Mouse (Mus musculus) neutrophil, adult 5-6 weeks (primary cell): ENCODE results near the gene Ddx39. TPM values are rescaled to one million over a fixed set of nuclear protein-coding genes. Genes with fewer than 3 reads are reported as not detected.

Source experiments
- ATAC-seq: fragments of 151-379, 151-347 bp; 2 replicates; pipeline ENCODE4 v1.8.0; 2017; ENCODE audit warnings: mild to moderate bottlenecking, moderate TSS enrichment; ENCODE audit not compliant: insufficient number of reproducible peaks, poor library complexity, low FRiP score, severe bottlenecking; ENCODE audit errors: extremely low read depth
- total RNA-seq: library from RNA; stranded (forward); fragments of 200-1000 nt; gene quantifications from 2 replicates; pipeline ENCODE4 v1.2.3, GENCODE M21; 2017

Ddx39 gene
- total RNA-seq, 1 experiment from 2014 or later: 47.5 TPM

DNA sequence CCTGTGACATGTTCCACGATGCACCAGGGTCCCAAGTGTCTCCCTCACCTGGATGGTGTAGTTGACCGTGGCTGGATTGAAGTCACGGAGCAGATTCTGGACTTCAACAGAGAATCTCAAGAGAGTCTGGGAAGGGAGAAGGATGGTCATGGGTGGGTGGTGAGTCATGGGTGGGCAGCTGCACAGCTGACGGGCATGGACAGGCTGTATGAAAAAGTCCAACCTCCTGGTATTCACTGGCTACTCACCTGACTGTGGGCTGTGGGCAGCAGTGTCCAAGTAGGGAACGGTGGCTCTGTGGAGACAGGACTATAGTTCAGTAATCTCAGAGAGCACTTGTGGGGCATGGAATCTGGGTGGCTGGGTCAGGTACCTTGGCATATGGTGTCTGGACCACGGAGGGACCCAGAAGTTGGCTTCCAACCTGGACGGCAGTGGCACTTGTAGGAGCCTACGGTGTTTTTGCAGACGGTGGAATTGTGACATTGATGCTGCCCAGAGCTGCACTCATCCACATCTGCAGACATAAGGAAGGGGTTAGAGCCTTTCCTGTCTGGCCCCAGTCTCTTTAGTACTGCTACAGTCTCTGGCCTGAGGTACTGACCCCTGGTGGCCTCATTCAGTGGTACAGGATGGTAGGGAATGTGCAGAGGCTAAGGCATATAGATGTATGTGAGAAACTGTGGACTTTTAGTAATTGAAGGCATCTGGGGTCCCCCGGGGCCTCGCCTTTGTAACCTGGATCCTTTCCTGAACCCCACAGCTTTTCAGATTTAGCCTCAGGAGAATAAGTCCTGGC is 14.2 kb downstream of the Ddx39 start:
- no peak for ATAC-seq

DNA sequence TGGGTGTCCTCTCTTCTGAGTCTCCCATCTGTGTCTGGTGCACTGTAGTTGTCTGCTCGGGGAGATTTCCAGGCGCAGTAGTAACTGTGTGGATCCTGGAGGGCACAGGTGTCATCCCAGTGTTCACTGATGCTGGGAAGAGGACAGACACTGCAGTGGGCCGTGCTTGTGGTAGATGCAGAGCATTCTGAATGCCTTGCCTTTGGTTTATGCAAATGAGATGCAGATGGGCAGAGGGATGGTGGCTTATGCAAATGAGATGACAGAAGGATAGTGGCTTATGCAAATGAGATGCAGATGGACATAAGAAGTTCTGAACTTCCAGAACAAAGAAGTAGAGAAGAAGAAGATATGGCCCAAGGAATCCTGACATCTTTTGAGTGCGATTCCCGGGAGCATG is 16.9 kb downstream of the Ddx39 start:
- peak; percentile 31; the same call in 1 of the 2 replicates for ATAC-seq

DNA sequence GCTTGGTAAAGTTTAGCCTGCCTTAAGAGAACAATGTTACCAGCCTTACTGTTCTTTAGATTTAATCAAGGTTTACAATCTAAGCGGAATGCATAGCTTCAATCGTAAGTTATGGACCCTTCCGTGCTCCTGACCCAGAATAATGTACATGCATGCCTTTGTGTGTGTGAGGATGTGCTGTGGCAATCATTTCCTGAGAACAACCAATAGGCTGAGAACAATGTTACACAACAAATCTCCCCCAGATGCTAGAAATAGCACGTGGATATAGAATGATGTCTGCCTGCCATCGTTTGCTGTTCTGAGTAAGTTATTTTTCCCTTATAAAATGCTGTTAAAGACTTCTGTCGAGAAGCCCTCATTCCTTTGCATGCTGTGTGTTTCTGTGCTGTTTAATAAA is 17.9 kb downstream of the Ddx39 start:
- ATAC-seq: no peak

DNA sequence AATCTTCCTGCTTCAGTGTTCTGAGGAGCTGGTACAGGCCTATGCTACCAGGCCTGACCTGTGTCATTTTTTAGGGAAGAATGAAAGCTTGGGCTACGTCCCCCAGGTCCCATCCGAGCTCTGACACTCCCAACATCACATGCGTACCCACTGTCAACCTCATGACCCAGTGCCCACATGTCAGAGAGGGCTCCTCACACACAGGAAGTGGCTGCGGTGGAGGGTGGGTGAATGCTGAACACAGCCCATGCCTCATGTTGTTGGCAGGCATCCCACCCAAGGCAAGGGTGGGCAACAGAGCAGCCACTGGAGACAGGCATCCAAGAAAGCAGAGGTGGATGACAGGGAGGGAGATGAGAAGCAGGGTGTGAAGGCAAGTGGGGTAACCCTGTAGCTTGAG is 21.7 kb downstream of the Ddx39 start:
- peak; percentile 4; the same call in 1 of the 2 replicates for ATAC-seq

- ATAC-seq: no peak
These were observed 22.4 kb downstream of the Ddx39 start for GRCm38 (mm10) chr8:83737346-83737745.

- peak; percentile 33 for ATAC-seq
These were observed 23.0 kb downstream of the Ddx39 start for GRCm38 (mm10) chr8:83737852-83738562.

GRCm38 (mm10) chr8:83738949-83739710 is 24.2 kb downstream of the Ddx39 start:
- no peak for ATAC-seq

DNA sequence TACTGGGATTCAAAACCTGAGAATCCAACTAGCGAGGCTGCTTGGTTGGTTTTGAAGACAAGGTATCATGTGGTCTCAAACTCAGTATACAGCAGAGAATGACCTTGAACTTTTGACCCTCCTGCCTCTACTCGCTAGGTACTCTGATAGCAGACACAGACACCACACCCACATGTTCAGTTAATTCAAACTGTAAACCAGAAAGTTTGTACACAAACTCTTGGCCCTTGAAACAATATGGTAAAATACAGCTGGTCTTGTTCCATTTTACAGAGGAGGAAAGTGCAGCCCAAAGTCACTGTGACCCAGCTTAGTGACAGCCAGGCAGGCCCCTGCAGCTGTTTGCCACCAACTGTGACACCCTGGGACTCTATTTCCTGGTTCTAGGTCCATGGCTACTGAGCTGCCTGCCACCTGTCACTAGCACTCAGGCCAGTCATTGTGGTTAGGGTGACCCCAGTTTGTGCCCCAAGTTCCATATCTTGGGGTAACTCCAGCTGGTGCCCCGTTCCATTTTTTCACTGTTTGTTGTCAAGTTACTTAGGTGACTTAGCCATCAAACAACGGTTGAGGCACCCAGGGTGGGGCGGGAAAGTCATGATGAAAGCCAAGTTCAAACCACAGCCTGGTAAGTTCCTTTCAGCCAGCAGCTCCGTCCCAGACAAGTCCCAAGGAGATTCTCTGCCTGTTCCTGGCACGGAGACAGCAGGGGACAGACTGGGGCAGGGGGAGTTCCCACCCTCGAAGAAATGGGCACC is 24.9 kb downstream of the Ddx39 start:
- ATAC-seq: peak; percentile 60

GRCm38 (mm10) chr8:83740586-83740975 is 25.6 kb downstream of the Ddx39 start:
- no peak for ATAC-seq

DNA sequence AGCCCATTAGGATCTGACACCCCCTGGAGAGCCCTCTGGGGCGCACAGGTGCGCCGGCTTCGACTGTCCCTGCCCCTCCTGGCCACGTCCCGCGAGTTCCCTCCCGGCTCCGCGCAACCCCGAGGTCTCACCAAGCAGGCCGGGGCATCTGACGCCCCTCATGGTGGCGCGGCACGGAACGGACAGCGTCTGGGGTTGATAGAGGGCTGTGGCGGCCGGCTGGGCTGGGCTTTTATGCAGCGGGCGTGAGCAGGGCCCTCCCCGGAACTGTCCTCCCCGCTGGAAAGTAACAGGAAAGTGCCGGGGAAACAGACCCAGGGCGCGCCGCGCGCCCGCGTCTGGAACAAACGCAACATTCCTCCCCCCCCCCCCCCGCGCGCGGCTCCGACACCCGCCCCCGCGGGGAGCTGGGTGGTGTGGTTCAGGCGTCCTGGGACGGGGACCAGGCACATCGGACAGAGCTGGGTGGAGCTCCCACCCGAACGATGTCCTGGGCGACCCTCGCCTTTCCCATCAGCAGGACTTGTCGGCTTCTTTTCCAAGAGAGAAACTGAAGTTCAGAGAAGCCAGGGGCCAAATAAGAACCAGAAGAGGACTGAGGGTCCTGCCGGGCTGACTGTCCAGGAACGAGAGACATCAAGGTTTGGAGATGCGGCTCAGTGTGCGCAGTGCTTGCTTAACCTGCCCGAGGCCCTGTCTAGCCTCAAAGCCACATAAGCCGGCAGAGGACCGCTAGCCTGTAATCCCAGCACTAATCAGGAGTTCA is 26.2 kb downstream of the Ddx39 start, which contains the start of gene Adgre5:
Adgre5 (minus strand) TSS at position 351 of the 766 bp plus-strand sequence.
- ATAC-seq: peak; percentile 25

DNA sequence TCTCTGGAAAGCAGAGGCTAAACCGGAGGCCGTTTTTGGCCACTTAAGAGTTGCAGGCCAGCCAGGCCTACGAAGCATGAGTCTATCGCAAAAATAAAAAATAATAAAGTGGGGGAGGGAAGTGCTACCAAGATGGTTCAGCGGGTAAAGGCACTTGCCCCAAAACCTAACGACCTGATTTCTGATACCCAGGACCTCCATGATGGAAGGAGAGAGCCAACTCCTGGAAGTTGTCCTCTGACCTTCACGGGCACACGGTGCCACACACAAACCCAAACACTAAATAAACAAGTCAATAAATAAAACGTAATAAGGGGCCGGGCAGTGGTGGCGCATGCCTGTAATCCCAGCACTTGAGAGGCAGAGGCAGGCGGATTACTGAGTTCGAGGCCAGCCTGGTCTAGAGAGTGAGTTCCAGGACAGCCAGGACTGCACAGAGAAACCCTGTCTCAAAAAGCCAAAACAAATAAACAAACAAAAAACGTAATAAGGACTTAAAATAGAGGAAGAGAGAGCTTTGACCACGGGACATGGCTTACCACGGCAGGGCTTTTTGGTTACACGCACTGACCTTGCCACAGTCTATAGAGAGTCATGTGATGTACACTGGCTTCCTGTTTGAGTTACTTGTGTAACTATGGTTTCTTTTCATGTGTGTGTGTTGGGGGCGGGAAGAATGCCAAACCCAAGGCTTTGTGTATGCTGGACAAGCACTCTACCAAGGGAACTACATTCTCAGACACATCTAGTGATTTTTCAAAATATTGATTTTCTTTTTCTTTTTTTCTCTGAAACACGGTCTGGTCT is 27.1 kb downstream of the Ddx39 start:
- peak; percentile 64 for ATAC-seq

- no peak for ATAC-seq
These were observed 28.0 kb downstream of the Ddx39 start for GRCm38 (mm10) chr8:83742968-83743367.

DNA sequence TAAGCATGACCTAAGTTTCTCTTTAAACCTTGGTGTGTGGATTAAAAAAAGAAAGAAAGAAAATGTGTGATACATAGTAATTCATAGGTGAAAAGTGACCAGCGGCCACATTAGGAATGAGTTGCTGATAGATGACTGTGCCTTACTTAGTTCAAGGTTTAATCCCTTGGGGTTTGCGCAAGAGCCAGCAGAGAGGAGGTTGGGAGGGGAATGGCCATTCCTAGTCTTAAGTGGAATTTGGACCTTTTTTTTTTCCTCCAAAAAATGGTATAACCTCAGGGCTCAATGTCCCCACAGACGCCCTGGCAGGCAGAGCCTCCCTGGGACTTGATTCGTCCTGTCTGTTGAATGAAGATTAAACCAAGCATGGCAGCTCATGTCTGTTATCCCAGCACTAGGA is 29.1 kb downstream of the Ddx39 start:
- ATAC-seq: no peak

DNA sequence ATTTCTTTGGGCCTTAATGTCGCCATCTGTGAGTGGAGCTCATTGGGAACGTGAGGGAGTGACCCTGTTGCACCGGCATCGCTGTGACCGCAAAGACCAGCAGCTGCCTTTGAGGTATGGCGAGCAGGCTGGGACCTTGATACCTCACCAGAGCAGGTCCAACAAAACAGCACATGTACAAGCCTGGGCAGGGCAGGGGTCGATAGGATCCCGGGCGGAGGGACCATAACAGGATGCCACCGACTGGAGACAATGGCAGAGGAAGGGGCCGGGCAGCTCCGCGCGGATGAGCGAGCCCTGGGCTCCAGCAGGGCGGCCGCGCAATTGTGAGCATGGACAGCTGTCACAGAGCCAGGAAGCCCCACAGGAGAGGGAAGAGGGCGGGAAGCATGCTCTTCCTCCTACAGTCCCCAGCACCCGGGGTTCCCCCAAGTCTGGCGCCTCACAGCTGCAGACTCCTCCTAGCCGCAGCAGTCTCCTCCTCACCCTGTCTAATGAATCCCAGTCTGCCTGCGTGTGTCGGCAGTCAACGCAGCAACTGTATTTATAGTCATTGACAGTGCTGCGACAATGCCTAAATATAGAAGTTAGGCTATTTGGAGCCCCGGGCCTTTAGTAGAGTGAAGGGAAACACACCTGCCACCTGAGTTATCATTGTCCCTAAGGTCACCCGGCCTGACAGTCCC is 32.8 kb downstream of the Ddx39 start:
- ATAC-seq: peak; percentile 53

DNA sequence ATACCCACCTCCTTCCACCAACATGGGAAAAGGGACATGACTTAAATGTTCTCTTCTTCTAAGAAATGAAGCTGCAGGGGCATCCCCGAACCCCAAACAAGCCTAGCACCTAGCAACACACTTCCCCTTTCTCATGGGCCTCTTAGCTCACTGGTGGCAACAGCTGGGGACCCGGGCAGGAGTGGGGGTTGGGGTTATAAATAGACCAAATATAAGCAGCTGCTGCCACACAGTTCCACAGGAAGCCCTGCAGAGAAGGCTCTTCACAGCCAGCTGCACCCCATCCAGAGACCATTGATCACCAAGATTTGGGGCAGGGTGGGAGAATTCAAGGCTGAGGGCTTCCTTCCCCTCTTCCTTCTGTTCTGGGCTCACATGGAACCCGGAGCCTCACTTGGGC is 33.7 kb downstream of the Ddx39 start:
- ATAC-seq: peak; percentile 84

- no peak for ATAC-seq
These were observed 34.3 kb downstream of the Ddx39 start for GRCm38 (mm10) chr8:83749265-83749664.

GRCm38 (mm10) chr8:83754149-83754548 is 39.2 kb downstream of the Ddx39 start:
- ATAC-seq: no peak
